Mouse (Mus musculus): Measurements from ENCODE around the gene Atp9a. TPM values are rescaled to one million over a fixed set of nuclear protein-coding genes. Genes with fewer than 3 reads are reported as not detected.

The Atp9a gene
- polyA plus RNA-seq, 1 experiment from 2014 or later: 24.1 TPM

DNA sequence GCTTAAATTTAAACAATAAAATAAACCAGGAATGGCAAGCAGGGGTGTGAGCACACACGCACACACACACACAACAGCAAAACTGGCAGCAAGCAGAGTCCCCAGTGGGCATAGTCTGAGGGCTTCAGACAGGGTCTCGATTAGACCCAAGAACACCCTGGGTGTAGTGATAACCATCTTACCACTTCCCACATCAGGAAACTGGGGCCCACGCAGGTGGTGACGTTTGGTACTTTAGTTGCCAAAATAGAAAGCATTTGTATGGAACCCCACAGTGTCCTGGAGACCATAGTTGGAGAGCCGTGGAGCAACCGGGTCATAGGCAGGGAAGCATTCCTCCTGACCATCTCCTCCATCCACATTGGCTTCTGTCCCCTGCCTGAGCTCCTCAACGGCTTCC lies 146.5 kb downstream of the Atp9a start:
- TF ChIP-seq CTCF (IDR thresholded peaks at IDR 0.05; ENCODE audit: low read depth) (no peak), EP300 (optimal IDR thresholded peaks at IDR 0.05) (no peak)
- H3K4me1 ChIP-seq (replicated peaks; ENCODE audit: control insufficient read depth, insufficient read depth): no peaks in the 10 kb centered on the region
- no peak overlapping the region for H3K4me2 ChIP-seq (replicated peaks; ENCODE audit: low read depth)
- 78% methylated on average over 7 of the region's 7 CpGs for whole genome bisulfite sequencing
- H3K27me3 ChIP-seq (ENCODE audit: control insufficient read depth, insufficient read depth, low read length): peaks cover 4% of the 10 kb centered on the region
- H3K36me3 ChIP-seq (ENCODE audit: control insufficient read depth, insufficient read depth, low read length): no peaks in the 10 kb centered on the region
- no peak overlapping the region for H3K9ac ChIP-seq (ENCODE audit: low read length)
- DNase-seq (ENCODE audit: low spot score): no peak
- H3K4me3 ChIP-seq (ENCODE audit: low read depth, low read length): no peak overlapping the region
- no peaks in the 10 kb centered on the region for H3K9me3 ChIP-seq (ENCODE audit: control insufficient read depth, low read length)
- no peak for ATAC-seq (ENCODE audit: low FRiP score, low TSS enrichment)
- H3K27ac ChIP-seq (replicated peaks): no peak overlapping the region

DNA sequence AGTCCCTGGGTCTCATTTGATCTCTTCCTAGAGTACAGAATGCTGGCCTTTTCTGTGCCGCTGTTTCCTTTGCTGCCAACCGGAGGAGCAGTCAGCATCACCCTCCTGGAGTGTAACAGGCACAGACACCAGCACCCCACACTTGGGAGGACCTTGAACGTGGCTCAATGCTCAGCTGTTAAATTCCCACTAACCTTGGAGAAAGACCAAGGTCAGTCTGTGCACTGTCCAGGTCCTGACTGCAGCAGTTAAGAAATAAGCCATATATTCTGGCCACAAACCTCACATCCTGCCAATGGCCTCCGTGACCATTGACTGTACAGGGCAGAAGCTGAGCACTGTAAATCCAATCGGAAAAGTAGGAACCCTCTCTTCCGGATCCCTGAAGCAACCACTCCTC lies 148.5 kb downstream of the Atp9a start:
- DNase-seq (ENCODE audit: low spot score): no peak
- Histone ChIP-seq H3K9me3 (ENCODE audit: control insufficient read depth, low read length) (no peaks in the 10 kb centered on the region), H3K4me2 (replicated peaks; ENCODE audit: low read depth) (no peak overlapping the region), H3K27me3 (ENCODE audit: control insufficient read depth, insufficient read depth, low read length) (no peaks in the 10 kb centered on the region; the same call in 1 of the 2 replicates), H3K4me3 (ENCODE audit: low read depth, low read length) (no peak overlapping the region), H3K4me1 (replicated peaks; ENCODE audit: control insufficient read depth, insufficient read depth) (no peaks in the 10 kb centered on the region), H3K27ac (replicated peaks) (no peak overlapping the region), H3K36me3 (ENCODE audit: control insufficient read depth, insufficient read depth, low read length) (no peaks in the 10 kb centered on the region), H3K9ac (ENCODE audit: low read length) (no peak overlapping the region)
- TF ChIP-seq CTCF (IDR thresholded peaks at IDR 0.05; ENCODE audit: low read depth) (no peak), EP300 (optimal IDR thresholded peaks at IDR 0.05) (no peak)
- no peak for ATAC-seq (ENCODE audit: low FRiP score, low TSS enrichment)
- 80% methylated on average over 6 of the region's 6 CpGs for WGBS

DNA sequence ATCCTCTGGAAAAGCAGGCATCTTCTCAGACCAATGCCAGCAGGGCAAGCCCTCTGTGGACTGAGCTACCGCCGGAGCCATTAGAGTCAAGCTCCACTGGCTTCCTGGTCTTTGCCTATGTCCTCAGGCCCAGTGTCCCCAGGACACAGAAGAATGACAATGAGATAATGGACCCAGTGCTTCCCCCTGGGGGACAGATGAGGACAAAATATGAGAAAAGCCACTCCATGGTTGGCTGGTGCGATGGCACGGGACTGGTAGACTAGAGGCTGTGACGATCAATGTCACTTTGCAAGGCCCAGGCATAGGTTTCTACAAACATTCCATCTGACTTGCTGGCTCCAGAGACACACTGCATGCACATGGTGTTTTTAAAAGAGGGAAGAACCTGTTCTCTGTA lies 149.2 kb downstream of the Atp9a start:
- H3K9ac ChIP-seq (ENCODE audit: low read length): no peak overlapping the region
- no peak overlapping the region for H3K4me3 ChIP-seq (ENCODE audit: low read depth, low read length)
- DNase-seq (ENCODE audit: low spot score) (no peak), ATAC-seq (ENCODE audit: low FRiP score, low TSS enrichment) (no peak)
- WGBS: 91% methylated on average over 5 of the region's 5 CpGs
- no peaks in the 10 kb centered on the region for H3K4me1 ChIP-seq (replicated peaks; ENCODE audit: control insufficient read depth, insufficient read depth)
- H3K27me3 ChIP-seq (ENCODE audit: control insufficient read depth, insufficient read depth, low read length): no peaks in the 10 kb centered on the region; the same call in 1 of the 2 replicates
- no peak overlapping the region for H3K4me2 ChIP-seq (replicated peaks; ENCODE audit: low read depth)
- H3K9me3 ChIP-seq (ENCODE audit: control insufficient read depth, low read length): no peaks in the 10 kb centered on the region
- no peaks in the 10 kb centered on the region for H3K36me3 ChIP-seq (ENCODE audit: control insufficient read depth, insufficient read depth, low read length)
- no peak overlapping the region for H3K27ac ChIP-seq (replicated peaks)
- TF ChIP-seq EP300 (optimal IDR thresholded peaks at IDR 0.05): no peak
- TF ChIP-seq CTCF (IDR thresholded peaks at IDR 0.05; ENCODE audit: low read depth): peak; percentile 55

DNA sequence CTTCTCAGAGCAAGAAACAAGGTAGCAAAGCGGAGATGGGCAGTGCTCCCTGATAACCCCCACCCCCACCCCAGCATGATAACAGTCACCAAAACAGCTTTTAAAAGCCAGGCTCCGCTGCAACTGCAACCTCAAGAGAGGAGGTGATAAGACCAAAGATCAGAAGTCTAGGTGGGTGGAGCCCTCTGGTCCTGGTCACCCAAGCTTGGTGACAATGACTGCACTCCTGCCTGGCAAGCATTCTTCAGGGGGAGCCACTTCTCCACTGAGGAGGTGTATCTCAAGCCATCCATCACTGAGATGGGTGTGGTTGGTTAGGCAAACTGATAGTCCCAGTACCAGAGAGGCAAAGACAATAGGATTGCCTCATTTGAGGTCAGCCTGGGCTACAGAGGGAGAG lies 151.1 kb downstream of the Atp9a start:
- ATAC-seq (ENCODE audit: low FRiP score, low TSS enrichment): no peak
- Histone ChIP-seq H3K27me3 (ENCODE audit: control insufficient read depth, insufficient read depth, low read length) (no peaks in the 10 kb centered on the region), H3K4me3 (ENCODE audit: low read depth, low read length) (no peak overlapping the region), H3K4me1 (replicated peaks; ENCODE audit: control insufficient read depth, insufficient read depth) (no peaks in the 10 kb centered on the region), H3K4me2 (replicated peaks; ENCODE audit: low read depth) (no peak overlapping the region), H3K9ac (ENCODE audit: low read length) (no peak overlapping the region), H3K27ac (replicated peaks) (no peak overlapping the region), H3K9me3 (ENCODE audit: control insufficient read depth, low read length) (no peaks in the 10 kb centered on the region), H3K36me3 (ENCODE audit: control insufficient read depth, insufficient read depth, low read length) (no peaks in the 10 kb centered on the region)
- no peak for TF ChIP-seq EP300 (optimal IDR thresholded peaks at IDR 0.05)
- TF ChIP-seq CTCF (IDR thresholded peaks at IDR 0.05; ENCODE audit: low read depth): no peak
- 73% methylated on average over 2 of the region's 2 CpGs for WGBS
- no peak for DNase-seq (ENCODE audit: low spot score)

DNA sequence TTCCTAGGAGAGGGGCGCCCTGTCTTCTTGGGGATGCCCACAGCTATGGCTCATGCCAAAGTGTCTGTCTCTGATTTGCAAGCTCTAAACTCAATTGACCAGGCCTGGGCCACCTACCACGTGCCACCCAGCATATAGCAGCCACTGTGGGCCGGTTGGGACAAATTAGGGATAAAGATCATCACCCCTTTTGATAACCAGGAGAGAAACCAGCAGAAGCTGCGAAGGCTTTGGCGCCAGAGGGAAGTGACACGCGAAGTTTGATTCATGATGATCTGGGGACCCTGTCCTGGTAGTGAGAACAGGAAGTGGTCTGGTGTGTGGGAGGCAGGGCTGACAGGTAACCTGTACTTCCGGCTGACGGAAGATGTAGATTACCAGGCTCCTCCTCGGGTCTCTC lies 151.7 kb downstream of the Atp9a start:
- 35% methylated on average over 10 of the region's 10 CpGs for WGBS
- Histone ChIP-seq H3K27ac (replicated peaks) (no peak overlapping the region), H3K4me2 (replicated peaks; ENCODE audit: low read depth) (peak overlapping the region; percentile 68), H3K36me3 (ENCODE audit: control insufficient read depth, insufficient read depth, low read length) (no peaks in the 10 kb centered on the region), H3K4me3 (ENCODE audit: low read depth, low read length) (peak overlapping the region; percentile 45; the same call in 1 of the 2 replicates), H3K9ac (ENCODE audit: low read length) (peak overlapping the region; percentile 53), H3K27me3 (ENCODE audit: control insufficient read depth, insufficient read depth, low read length) (no peaks in the 10 kb centered on the region), H3K9me3 (ENCODE audit: control insufficient read depth, low read length) (no peaks in the 10 kb centered on the region), H3K4me1 (replicated peaks; ENCODE audit: control insufficient read depth, insufficient read depth) (no peaks in the 10 kb centered on the region)
- DNase-seq (ENCODE audit: low spot score): no peak
- no peak; the same call in 1 of the 2 replicates for ATAC-seq (ENCODE audit: low FRiP score, low TSS enrichment)
- TF ChIP-seq CTCF (IDR thresholded peaks at IDR 0.05; ENCODE audit: low read depth): no peak
- no peak for TF ChIP-seq EP300 (optimal IDR thresholded peaks at IDR 0.05)

DNA sequence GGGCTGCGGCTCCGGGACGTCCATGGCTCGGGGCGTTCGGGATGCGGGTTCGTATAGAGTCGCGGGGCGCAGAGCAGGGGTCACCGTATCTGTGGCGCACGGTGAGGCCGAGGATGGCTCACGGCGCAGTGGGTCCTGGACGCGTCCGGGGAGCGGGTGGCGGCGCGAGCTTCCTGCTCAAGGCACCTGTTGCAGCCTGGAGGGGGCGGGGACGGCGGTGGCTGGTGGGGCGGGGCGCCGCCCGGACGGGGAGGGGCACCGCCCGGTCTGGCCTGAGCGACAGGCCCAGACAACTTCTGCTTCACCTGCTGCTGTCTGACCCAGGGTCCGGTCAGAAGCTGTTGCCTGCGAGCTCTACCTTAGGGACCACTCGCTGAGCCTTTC lies 152.0 kb downstream of the Atp9a start:
- ATAC-seq (ENCODE audit: low FRiP score, low TSS enrichment): peak; percentile 89
- H3K4me1 ChIP-seq (replicated peaks; ENCODE audit: control insufficient read depth, insufficient read depth): no peaks in the 10 kb centered on the region
- no peaks in the 10 kb centered on the region for H3K36me3 ChIP-seq (ENCODE audit: control insufficient read depth, insufficient read depth, low read length)
- peak; percentile 89 for DNase-seq (ENCODE audit: low spot score)
- no peak overlapping the region for H3K27ac ChIP-seq (replicated peaks)
- WGBS: 1% methylated on average over 27 of the region's 38 CpGs
- peak overlapping the region; percentile 45 for H3K4me3 ChIP-seq (ENCODE audit: low read depth, low read length)
- H3K9ac ChIP-seq (ENCODE audit: low read length): peak overlapping the region; percentile 53
- H3K4me2 ChIP-seq (replicated peaks; ENCODE audit: low read depth): peak overlapping the region; percentile 68
- no peaks in the 10 kb centered on the region for H3K27me3 ChIP-seq (ENCODE audit: control insufficient read depth, insufficient read depth, low read length)
- no peaks in the 10 kb centered on the region for H3K9me3 ChIP-seq (ENCODE audit: control insufficient read depth, low read length)
- no peak for TF ChIP-seq CTCF (IDR thresholded peaks at IDR 0.05; ENCODE audit: low read depth)
- no peak for TF ChIP-seq EP300 (optimal IDR thresholded peaks at IDR 0.05)

Data from stomach, postnatal 0 days (tissue).